Mouse (Mus musculus) spleen, postnatal 36 days (tissue): Measurements from ENCODE around the gene Tiam1.

Experiments
- DNase-seq, 2 experiments: peaks; one replicate each; pipeline ENCODE4 v3.0.0; 2022; ENCODE audit warnings: low spot score in 2 of 2, mixed read lengths in 1 of 2

Tiam1 gene

GRCm38 (mm10) chr16:89799772-89800171 is 343.8 kb downstream of the Tiam1 start:
- no peak for DNase-seq

- DNase-seq = no peak
These were observed 347.0 kb downstream of the Tiam1 start for GRCm38 (mm10) chr16:89796566-89796965.

GRCm38 (mm10) chr16:89789792-89790434 is 353.7 kb downstream of the Tiam1 start:
- DNase-seq = no peak

DNA sequence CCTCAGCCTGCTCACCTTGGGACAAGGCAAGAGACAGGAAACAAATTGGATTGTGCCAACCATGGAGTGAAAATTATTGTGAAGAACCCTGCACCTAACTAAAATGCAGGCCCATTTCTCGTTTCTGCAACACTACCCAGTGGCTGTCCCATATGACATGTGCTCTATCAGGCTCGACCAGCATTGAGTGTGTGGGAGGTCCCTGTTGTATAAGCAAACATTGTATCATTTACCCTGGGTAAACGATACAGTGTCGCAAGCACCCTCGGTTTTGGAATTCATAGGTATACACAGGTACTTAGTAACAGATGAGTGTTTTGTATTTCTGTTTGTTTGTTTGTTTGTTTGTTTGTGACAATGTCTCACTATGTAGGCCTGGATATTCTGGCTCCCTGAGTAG is 357.8 kb downstream of the Tiam1 start:
- no peak for DNase-seq

- DNase-seq = no peak
These were observed 363.9 kb downstream of the Tiam1 start for GRCm38 (mm10) chr16:89779705-89780104.

GRCm38 (mm10) chr16:89777450-89777849 is 366.1 kb downstream of the Tiam1 start:
- DNase-seq = no peak

DNA sequence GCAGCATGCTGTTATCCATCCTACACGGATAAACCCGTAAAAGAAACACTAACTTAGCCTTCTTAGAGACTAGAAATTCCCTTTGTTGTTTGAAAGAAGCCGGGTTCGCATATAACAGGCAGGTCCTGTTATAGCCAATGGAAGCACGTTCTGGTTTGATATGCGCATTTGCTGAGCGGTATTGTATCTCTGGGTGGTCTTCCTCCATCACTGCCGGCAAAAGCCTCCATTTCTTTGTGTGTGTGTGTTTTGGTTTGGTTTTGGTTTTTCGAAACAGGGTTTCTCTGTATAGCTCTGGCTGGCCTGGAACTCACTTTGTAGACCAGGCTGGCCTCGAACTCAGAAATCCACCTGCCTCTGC is 369.0 kb downstream of the Tiam1 start:
- no peak for DNase-seq

- DNase-seq = peak; percentile 60 to 63
These were observed 369.7 kb downstream of the Tiam1 start for GRCm38 (mm10) chr16:89773657-89774552.

DNA sequence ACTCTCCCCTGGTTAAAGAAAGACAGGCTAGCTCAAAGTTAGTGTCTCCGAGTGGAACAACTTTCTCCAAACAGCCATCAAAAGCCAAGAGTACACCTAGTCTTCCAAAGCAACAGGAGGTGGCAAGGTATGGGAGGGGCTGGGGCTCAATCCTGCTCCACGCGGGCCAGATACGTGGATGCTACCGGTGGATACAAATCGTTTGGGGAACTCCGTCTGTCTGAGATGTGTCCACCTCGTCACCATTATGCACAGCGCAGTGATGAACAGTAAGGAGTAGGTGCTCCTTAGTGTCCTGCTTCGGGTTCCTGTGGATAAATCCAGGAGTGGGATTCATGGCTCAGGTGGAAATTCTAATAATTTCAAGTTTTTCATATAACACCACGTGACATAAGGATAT is 377.6 kb downstream of the Tiam1 start:
- no peak for DNase-seq

- no peak for DNase-seq
These were observed 378.1 kb downstream of the Tiam1 start for GRCm38 (mm10) chr16:89765470-89765869.

- no peak for DNase-seq
These were observed 379.8 kb downstream of the Tiam1 start for GRCm38 (mm10) chr16:89763812-89764211.

DNA sequence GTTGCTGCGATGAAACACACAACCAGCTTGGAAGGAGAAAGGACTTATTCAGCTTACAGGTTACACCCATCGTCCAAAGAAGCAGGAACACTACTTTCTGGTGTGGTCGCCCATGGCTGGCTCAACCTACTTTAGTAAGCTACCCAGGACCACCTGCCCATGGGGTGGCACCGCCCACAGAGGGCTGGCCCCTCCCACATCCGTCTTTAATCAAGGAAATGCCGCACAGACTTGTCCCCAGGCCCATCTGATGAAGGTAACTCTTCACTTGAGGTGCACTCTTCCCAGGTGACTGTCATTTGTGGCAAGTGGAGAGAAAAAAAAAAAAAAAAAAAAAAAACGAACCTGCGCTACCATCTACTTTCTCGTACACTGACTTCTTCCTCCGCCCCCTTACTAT is 381.0 kb downstream of the Tiam1 start:
- DNase-seq = no peak

- DNase-seq = no peak
These were observed 381.5 kb downstream of the Tiam1 start for GRCm38 (mm10) chr16:89762096-89762495.

DNA sequence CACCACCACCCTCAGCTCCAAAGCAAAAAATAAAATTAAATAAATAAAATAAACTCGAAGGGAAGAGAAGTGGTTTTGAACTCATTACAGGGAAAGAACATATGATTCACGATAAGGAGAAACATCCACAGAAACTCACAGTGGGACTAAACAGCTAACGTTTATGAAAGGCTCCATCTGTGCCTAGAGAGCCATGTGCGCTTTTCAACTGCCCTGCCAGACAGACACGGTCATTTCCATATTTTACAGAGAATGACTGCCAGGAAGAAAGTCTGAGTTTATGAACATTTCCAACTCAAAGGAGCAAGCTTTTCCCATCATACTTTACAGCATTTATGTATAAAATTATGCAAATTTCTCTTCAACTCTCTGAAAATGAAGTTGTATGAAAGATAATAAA is 386.2 kb downstream of the Tiam1 start:
- no peak for DNase-seq

DNA sequence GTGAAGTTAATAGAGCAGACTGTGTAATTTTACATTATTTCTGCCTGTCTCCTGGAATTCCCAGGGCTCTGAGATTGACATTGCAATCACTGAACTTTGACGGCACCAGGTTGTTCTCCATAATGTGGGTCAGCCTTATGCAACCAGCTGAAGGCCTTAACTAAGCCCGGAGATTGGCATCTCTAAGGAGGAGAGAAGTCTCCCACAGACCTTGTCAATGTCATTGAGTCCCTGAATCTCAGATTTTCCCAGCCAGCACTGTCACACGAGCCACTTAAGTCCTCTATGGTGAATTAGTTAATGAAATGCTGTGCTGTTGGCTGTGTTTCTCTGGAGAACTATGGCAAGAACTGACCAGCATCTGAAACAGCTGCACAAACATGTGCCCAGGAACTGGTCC is 388.9 kb downstream of the Tiam1 start:
- DNase-seq = no peak

- DNase-seq = no peak
These were observed 395.7 kb downstream of the Tiam1 start for GRCm38 (mm10) chr16:89747864-89748263.

GRCm38 (mm10) chr16:89739559-89739958 is 404.0 kb downstream of the Tiam1 start:
- DNase-seq = no peak

GRCm38 (mm10) chr16:89738963-89739362 is 404.6 kb downstream of the Tiam1 start:
- DNase-seq = no peak
